Mouse (Mus musculus) kidney, postnatal 0 days (tissue): ENCODE measurements at regions not wholly inside any gene's neighbourhood (a gene's known extent, or its start where the extent isn't known, plus 50 kb on each side); places are given as distances from the start of the nearest gene placed in this dataset.
"Not testable (repeated sequence)": the region's sequence is repeated elsewhere in the genome, so short reads cannot be mapped to it uniquely, and the experiment has no call there.

ENCODE experiments used
- ATAC-seq: fragments of 200-750 bp; cut with Nextera tagmentation; replicated peaks from 2 replicates; pipeline ENCODE4 v1.8.0; 2017; ENCODE audit warnings: low read depth, moderate number of reproducible peaks, moderate TSS enrichment, moderate library complexity; ENCODE audit not compliant: low FRiP score
- DNase-seq: peaks from one replicate; pipeline ENCODE4 v3.0.0-alpha.2; 2016; ENCODE audit warnings: low spot score
- H3K27ac ChIP-seq: fragments of 300-500 bp; sonication (generic); 2 replicates; pipeline ENCODE4 v1.5.1; 2014; ENCODE audit warnings: mild to moderate bottlenecking
- H3K27me3 ChIP-seq: fragments of 300-500 bp; sonication (generic); 2 replicates; pipeline ENCODE4 v1.6.1; 2014; ENCODE audit warnings: low read length, mixed read lengths; ENCODE audit not compliant: insufficient read depth
- H3K36me3 ChIP-seq: fragments of 300-500 bp; sonication (generic); 2 replicates; pipeline ENCODE4 v1.6.1; 2014; ENCODE audit warnings: low read length, mixed read lengths; ENCODE audit not compliant: insufficient read depth
- H3K4me1 ChIP-seq: fragments of 300-500 bp; sonication (generic); replicated peaks from 2 replicates; pipeline ENCODE4 v1.6.1; 2014; ENCODE audit warnings: antibody characterized with exemption, low read length, mixed read lengths; ENCODE audit not compliant: insufficient read depth
- H3K4me2 ChIP-seq: fragments of 300-500 bp; sonication (generic); 2 replicates; pipeline ENCODE4 v1.6.1; 2014; ENCODE audit warnings: mild to moderate bottlenecking, low read length, moderate library complexity, mixed read lengths
- H3K4me3 ChIP-seq: fragments of 300-500 bp; sonication (generic); replicated peaks from 2 replicates; pipeline ENCODE4 v1.5.1; 2014; ENCODE audit warnings: low read depth, low read length
- H3K9ac ChIP-seq: fragments of 300-500 bp; sonication (generic); 2 replicates; pipeline ENCODE4 v1.6.1; 2014; ENCODE audit warnings: low read depth, low read length
- H3K9me3 ChIP-seq: fragments of 300-500 bp; sonication (generic); replicated peaks from 2 replicates; pipeline ENCODE4 v1.6.1; 2016; ENCODE audit warnings: low read length, inconsistent platforms, mixed read lengths
- CTCF ChIP-seq: IDR thresholded peaks from 2 replicates; pipeline ENCODE4 v1.5.1; 2016; ENCODE audit warnings: antibody characterized with exemption, low read depth, mild to moderate bottlenecking, moderate library complexity
- WGBS: fragments of 180-500 bp; shearing (Covaris S2); extraction: QIAGEN DNeasy Blood & Tissue Kit; methylation state at CpG from one replicate; pipeline ENCODE4 v1.1.7; 2014; 5-methylcytosine and 5-hydroxymethylcytosine counted together

DNA sequence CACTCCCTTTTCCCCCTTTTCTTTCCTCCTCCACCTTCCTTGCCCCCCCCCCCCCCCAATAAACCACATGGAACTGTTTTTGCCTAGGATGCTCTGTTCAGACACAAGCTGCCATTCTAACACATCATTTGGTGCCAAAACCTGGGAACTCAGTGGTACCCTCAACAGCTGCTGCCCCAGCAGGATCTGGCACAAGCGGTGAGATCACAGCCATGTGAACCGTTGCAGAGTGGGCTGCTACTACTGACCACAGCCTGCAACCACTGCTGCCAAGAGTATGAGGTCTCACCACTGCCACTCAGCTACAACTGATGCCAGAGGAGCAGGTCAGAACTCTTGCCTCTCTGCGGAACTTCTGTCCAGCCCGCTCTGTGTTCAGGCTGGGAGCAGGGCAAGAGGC is 206.2 kb downstream of the Pcsk1 start:
- no peak overlapping the region for H3K9ac ChIP-seq
- no peak for ATAC-seq
- no peak overlapping the region for H3K4me2 ChIP-seq
- no peaks in the 10 kb centered on the region for H3K9me3 ChIP-seq
- TF ChIP-seq CTCF: no peak
- no peaks in the 10 kb centered on the region for H3K36me3 ChIP-seq
- no peak for DNase-seq
- no peaks in the 10 kb centered on the region for H3K4me1 ChIP-seq
- H3K27ac ChIP-seq: no peak overlapping the region
- no peaks in the 10 kb centered on the region for H3K27me3 ChIP-seq
- 93% methylated on average over 4 of the region's 4 CpGs for WGBS
- no peak overlapping the region for H3K4me3 ChIP-seq

DNA sequence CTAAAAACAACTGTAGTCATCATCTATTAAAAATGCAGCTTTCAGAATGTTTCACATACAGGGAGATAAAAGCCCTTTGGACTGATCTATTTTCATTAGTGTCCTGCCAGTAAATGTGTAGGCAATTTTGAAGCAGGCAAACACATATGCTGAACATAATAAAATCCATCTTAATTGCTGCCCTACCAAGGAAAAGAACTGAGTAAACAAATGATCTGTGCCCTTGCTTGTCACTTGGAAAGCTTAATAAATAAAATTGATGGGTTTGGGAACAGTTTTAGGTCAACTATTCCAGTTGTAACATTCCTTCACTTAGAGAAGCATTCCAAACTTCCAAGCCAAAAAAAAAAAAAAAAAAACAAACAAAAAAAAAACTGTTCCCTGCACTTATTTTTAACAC is 230.2 kb downstream of the Pcsk1 start:
- Histone ChIP-seq H3K4me1 (no peaks in the 10 kb centered on the region), H3K9ac (no peak overlapping the region), H3K4me3 (no peak overlapping the region), H3K36me3 (no peaks in the 10 kb centered on the region), H3K27me3 (no peaks in the 10 kb centered on the region), H3K27ac (no peak overlapping the region), H3K9me3 (no peaks in the 10 kb centered on the region), H3K4me2 (no peak overlapping the region)
- no peak for TF ChIP-seq CTCF
- DNase-seq (peak; percentile 80), ATAC-seq (no peak)

DNA sequence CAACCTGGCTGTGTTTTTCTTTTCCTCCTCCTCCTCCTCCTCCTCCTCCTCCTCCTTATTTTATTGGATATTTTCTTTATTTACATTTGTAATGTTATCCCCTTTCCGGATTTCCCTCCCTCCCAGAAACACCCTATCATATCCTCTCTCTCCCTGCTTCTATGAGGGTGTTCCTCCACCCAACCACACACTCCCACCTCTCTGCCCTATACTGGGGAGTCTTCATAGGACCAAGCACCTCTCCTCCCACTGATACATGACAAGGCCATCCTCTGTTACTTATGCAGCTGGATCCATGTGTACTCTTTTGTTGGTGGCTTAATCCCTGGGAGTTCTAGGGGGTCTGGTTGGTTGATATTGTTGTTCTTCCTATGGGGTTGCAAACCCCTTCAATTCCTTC is 230.6 kb downstream of the Pcsk1 start:
- no peaks in the 10 kb centered on the region for H3K36me3 ChIP-seq
- no peak overlapping the region for H3K9ac ChIP-seq
- H3K9me3 ChIP-seq: no peaks in the 10 kb centered on the region
- WGBS: 14% methylated on average over 1 of the region's 1 CpGs
- H3K27me3 ChIP-seq: no peaks in the 10 kb centered on the region
- no peaks in the 10 kb centered on the region for H3K4me1 ChIP-seq
- peak; percentile 80; the same call in 1 of the 2 replicates for ATAC-seq
- peak; percentile 73 for DNase-seq
- H3K4me3 ChIP-seq: no peak overlapping the region
- no peak overlapping the region for H3K27ac ChIP-seq
- no peak overlapping the region for H3K4me2 ChIP-seq
- TF ChIP-seq CTCF: no peak

DNA sequence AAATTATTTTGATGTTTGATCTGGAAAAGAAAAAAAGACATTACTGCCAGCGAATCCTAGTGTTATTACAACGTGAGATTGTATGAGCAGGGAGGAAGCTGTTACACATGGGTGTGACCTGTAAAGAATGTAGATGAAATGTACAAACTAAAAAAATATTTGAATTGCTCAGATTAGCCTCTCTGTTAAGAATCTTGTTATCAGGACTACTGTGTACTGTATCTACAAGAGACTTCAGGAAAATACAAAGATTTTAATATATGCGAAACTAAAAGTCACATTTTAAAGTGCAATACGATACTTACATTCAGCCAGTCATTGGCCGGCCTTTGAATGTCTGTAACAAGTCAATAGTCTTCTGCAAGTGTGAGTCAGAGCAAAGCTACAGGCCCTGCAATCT is 247.4 kb downstream of the Pcsk1 start:
- no peak overlapping the region for H3K4me2 ChIP-seq
- H3K4me1 ChIP-seq: no peaks in the 10 kb centered on the region
- no peak overlapping the region for H3K9ac ChIP-seq
- no peak overlapping the region for H3K4me3 ChIP-seq
- H3K9me3 ChIP-seq: no peaks in the 10 kb centered on the region
- H3K36me3 ChIP-seq: no peaks in the 10 kb centered on the region
- DNase-seq (no peak), ATAC-seq (no peak)
- no peaks in the 10 kb centered on the region for H3K27me3 ChIP-seq
- no peak overlapping the region for H3K27ac ChIP-seq
- 76% methylated on average over 5 of the region's 5 CpGs for WGBS
- no peak for TF ChIP-seq CTCF

GRCm38 (mm10) chr13:75343422-75343821 is 253.8 kb downstream of the Pcsk1 start:
- Histone ChIP-seq H3K27ac (no peak overlapping the region), H3K4me1 (no peaks in the 10 kb centered on the region), H3K4me3 (no peak overlapping the region), H3K9me3 (no peaks in the 10 kb centered on the region), H3K4me2 (no peak overlapping the region), H3K36me3 (no peaks in the 10 kb centered on the region), H3K9ac (no peak overlapping the region), H3K27me3 (no peaks in the 10 kb centered on the region)
- WGBS: 80% methylated on average over 7 of the region's 7 CpGs
- ATAC-seq: no peak
- no peak for TF ChIP-seq CTCF
- DNase-seq: no peak

GRCm38 (mm10) chr13:75366723-75367426 is 277.2 kb downstream of the Pcsk1 start:
- WGBS: 81% methylated on average over 3 of the region's 3 CpGs
- H3K27me3 ChIP-seq: no peaks in the 10 kb centered on the region
- H3K4me2 ChIP-seq: no peak overlapping the region
- no peak overlapping the region for H3K4me3 ChIP-seq
- DNase-seq (no peak), ATAC-seq (no peak)
- H3K27ac ChIP-seq: no peak overlapping the region
- H3K9me3 ChIP-seq: no peaks in the 10 kb centered on the region
- TF ChIP-seq CTCF: no peak
- no peaks in the 10 kb centered on the region for H3K4me1 ChIP-seq
- H3K9ac ChIP-seq: no peak overlapping the region
- H3K36me3 ChIP-seq: no peaks in the 10 kb centered on the region

DNA sequence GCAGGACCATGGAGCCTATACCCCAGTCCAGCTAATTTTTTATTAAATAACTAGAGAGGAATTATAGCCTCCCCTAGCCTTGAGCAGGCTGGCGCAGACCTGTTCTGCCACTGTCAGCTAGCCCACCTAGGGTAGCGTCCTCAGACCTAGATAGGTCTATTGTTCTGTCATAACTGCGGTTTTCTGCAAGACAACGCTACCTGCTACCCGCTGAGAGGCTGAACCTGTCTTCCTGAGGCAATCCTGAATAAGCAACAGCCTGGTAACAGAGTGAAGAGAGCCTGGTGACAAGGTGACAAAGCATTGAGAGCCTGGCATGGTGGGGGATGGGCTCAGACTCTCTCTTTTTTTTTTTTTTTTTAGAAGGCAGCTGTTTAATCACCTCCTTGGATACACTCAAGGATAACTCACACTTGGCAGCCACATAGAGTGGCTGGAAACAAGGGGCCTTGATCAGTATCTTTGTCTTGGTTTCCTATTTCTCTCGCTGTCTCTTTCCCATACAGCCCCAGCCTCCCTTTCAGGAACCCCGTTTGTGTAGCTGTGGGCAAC is 278.7 kb downstream of the Pcsk1 start:
- H3K4me3 ChIP-seq: no peak overlapping the region
- no peaks in the 10 kb centered on the region for H3K27me3 ChIP-seq
- no peak for TF ChIP-seq CTCF
- H3K4me1 ChIP-seq: no peaks in the 10 kb centered on the region
- H3K4me2 ChIP-seq: no peak overlapping the region
- DNase-seq: no peak
- WGBS: 72% methylated on average over 7 of the region's 7 CpGs
- no peaks in the 10 kb centered on the region for H3K36me3 ChIP-seq
- ATAC-seq: no peak
- H3K9ac ChIP-seq: no peak overlapping the region
- H3K27ac ChIP-seq: no peak overlapping the region
- no peaks in the 10 kb centered on the region for H3K9me3 ChIP-seq

DNA sequence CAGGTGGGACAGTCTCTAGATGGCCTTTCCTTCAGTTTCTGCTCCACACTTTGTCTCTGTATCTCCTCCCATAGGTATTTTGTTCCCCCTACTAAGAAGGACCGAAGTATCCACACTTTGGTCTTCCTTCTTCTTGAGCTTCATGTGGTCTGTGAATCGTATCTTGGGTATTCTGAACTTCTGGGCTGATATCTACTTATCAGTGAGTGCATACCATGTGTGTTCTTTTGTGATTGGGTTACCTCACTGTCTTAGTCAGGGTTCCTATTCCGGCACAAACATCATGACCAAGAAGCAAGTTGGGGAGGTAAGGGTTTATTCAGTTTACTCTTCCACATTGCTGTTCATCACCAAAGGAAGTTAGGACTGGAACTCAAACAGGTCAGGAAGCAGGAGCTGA is 287.5 kb downstream of the Pcsk1 start:
- not testable (repeated sequence) for DNase-seq, ATAC-seq
- 88% methylated on average over 3 of the region's 3 CpGs for WGBS

More for the DNA sequence above, 287.5 kb downstream of the Pcsk1 start:
- not testable (repeated sequence) for H3K4me1 ChIP-seq, H3K4me2 ChIP-seq, H3K4me3 ChIP-seq, H3K36me3 ChIP-seq, H3K9ac ChIP-seq, H3K27me3 ChIP-seq, H3K27ac ChIP-seq, H3K9me3 ChIP-seq
